Mouse (Mus musculus) stomach, postnatal 0 days (tissue): ENCODE results near the gene Ehbp1.

Experiments used
- CTCF ChIP-seq: IDR thresholded peaks from 2 replicates; pipeline ENCODE4 v1.5.1; 2016; ENCODE audit warnings: antibody characterized with exemption, low read depth, mild to moderate bottlenecking, moderate library complexity
- EP300 ChIP-seq: optimal IDR thresholded peaks from 2 replicates; pipeline ENCODE3; 2016; ENCODE audit warnings: antibody characterized with exemption

DNA sequence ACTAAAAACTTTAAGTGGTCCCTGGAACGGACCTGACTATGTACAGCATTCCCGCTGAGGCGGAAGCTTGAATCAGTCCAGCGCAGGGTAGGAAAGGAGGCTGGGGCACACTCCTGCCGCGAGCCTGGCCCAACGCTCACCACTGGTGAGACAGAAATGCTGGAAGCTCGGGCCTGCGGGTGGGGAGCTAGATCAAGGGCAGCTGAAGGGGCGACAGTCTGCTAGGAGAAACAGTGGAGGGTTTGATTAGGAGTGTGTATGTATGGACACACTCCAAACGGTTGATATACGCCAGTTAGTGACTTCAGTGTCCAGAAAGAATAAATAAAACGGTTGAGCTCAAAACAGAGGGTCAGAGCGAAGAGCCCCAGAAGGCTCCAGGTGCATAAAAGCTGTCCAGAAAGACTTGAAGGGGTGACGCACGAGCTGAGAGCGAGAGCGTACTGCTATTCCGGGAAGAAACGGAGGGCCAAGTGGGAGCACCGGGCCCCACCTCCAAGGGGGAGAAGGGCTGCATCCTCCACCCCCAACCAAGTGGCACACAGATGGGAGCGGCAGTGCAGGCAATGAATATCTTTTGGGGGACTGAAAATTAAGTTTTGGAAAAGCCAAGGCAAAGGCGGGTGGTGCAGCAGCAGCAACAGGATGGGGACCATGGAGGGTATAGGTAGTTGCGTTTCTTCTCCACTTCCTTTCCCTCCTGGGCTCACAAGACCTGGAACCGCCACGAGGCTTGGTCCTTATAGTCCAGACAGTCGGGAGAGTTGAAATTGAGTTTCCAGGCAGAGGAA, 346.4 kb downstream of the Ehbp1 start:
- TF ChIP-seq CTCF (no peak), EP300 (no peak)
